Comparison of ENCODE assay signal across 14 mouse cellular contexts in the genomic region with DNA sequence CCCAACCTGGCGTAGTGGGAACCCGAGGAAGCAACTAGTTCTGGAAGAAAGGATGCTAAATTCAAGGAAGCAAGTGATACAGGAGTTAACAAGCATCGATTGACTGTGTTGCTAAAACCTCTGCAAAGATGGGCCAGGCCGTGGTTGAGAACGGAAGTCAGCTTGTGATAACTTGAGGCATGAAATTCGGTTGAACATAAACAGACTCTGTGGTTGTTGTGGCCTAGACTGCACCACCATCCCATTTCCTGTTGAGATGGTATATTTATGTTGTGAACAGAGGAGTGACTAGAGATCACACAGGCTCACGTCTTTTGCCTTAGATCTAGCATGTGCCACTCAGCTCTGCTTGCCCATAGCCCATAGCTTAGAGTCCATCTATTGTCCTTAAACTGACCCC. TPM values are rescaled to one million over a fixed set of nuclear protein-coding genes. Genes with fewer than 3 reads are reported as not detected.
DNase-seq lines count a peak whose midpoint lies in the region; ATAC-seq lines count a peak whose summit lies in the region.
"Had no signal": no experiment of that assay in that cellular context is flagged by ENCODE, and none has a peak within 500 bp of the region (broad histone marks: within the 10 kb centered on the region; RNA-seq: fewer than 3 reads in every experiment).

No protein-coding gene starts in this region.

- peak; percentile 66 to 77 for DNase-seq in CD8-positive naive resting alpha-beta T cell, adult 2 months (ENCODE audit: low read depth in 2 of 2, low spot score in 2 of 2)
- peak; percentile 89 for DNase-seq in naive thymus-derived CD4-positive, alpha-beta T cell, adult 2 months (ENCODE audit: low read depth)
- peak; percentile 73 for DNase-seq in thymus, postnatal 14 days
- DNase-seq in layer of hippocampus, postnatal 25 days (ENCODE audit: extremely low spot score in 1 of 2, low spot score in 1 of 2), result no peak
- no peak for DNase-seq in heart, adult 18-20 months
- DNase-seq in adrenal gland, postnatal 14 days, result no peak
- DNase-seq: cerebellum, postnatal 36 days; heart, adult 11 months; heart, postnatal 14 days; kidney, adult 2 months; lung, embryonic 14.5 days; midbrain, embryonic 14.5 days; right cerebral cortex, postnatal 4 days had no signal

- ATAC-seq in granulocyte monocyte progenitor cell, adult 5-6 weeks (replicated peaks; ENCODE audit: poor library complexity, severe bottlenecking), result peak; percentile 80

RNA-seq across cellular contexts. Expression of a gene that starts 36.5 kb away (rescaled TPM):
- total RNA-seq in granulocyte monocyte progenitor cell, adult 5-6 weeks (2014; fragmentation: Nextera tagmentation), result 0.38 and 1.9 TPM in 2 replicates
- 1.1 and 2.8 TPM in 2 replicates for total RNA-seq in granulocyte monocyte progenitor cell, adult 5-6 weeks (2017)
- 1 to 10 TPM; 1.8 to 3.4 TPM for total RNA-seq in layer of hippocampus, postnatal 25 days (2021)
- total RNA-seq in heart, adult 18-20 months (2021), result 1 to 10 TPM; 3.0 to 3.4 TPM
- total RNA-seq in adrenal gland, postnatal 14 days (2021), result 0.78 and 2.5 TPM in 2 replicates

Comparison
In these comparisons a context has a peak if more than half of its experiments do, and no peak if none do; other contexts are left out.
1. DNase-seq: peak in CD8-positive naive resting alpha-beta T cell, adult 2 months (2 of 2), naive thymus-derived CD4-positive, alpha-beta T cell, adult 2 months (single experiment) and thymus, postnatal 14 days (single experiment); none in layer of hippocampus, postnatal 25 days (0 of 2), heart, adult 18-20 months (0 of 2) and adrenal gland, postnatal 14 days (single experiment).